Mouse (Mus musculus) C2C12 (cell line): ENCODE results near the gene Ppil1.

ENCODE experiments used
- CTCF ChIP-seq: IDR thresholded peaks from one replicate; pipeline ENCODE4 v1.5.1; 2011; ENCODE audit not compliant: control insufficient read depth, insufficient read depth, insufficient read length
- MAX ChIP-seq: IDR thresholded peaks from one replicate; pipeline ENCODE4 v1.6.1; 2011; ENCODE audit warnings: mild to moderate bottlenecking, control low read depth
- MYOG ChIP-seq: IDR thresholded peaks from one replicate; pipeline ENCODE4 v1.6.1; 2011; ENCODE audit not compliant: control insufficient read depth, insufficient read length; ENCODE audit errors: extremely low read depth
- USF1 ChIP-seq: IDR thresholded peaks from one replicate; pipeline ENCODE4 v1.6.1; 2011; ENCODE audit warnings: low read depth, mild to moderate bottlenecking, control low read depth, moderate library complexity

DNA sequence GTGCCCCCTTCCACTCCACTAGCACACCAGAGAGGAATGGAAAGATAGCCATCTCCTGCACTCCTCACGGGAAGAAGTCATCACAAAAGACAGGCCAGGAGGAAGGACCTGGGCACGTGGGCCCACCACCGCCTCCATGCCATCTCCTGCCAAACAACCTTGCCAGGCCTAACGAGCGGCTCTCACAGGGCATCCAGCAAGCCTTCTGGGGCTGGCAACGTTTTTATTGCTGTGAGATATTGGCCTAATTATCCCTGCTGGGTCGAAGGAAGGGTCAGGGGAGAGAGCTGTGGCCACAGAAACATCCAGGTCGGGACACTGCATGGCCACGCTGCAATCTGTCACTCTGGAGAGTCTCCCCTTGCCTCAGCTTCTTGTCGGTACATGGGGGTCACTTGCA lies 32.9 kb downstream of the Ppil1 start:
- TF ChIP-seq USF1 (no peak), CTCF (no peak), MAX (no peak), MYOG (no peak)
